Mouse (Mus musculus) cerebellum, adult 2 months (tissue): ENCODE results near the gene Lrrc66. TPM values are rescaled to one million over a fixed set of nuclear protein-coding genes. Genes with fewer than 3 reads are reported as not detected.

Experiments
- DNase-seq, 2 experiments: peaks; one replicate each; pipeline ENCODE4 v3.0.0; 2021
- H3K27ac ChIP-seq: fragments of 200-500 bp; 2 replicates; pipeline ENCODE4 v1.5.1; 2012; ENCODE audit warnings: low read length, control low read depth, inconsistent platforms; ENCODE audit not compliant: insufficient read depth
- H3K27me3 ChIP-seq: fragments of 200-500 bp; 2 replicates; pipeline ENCODE4 v1.6.1; 2012; ENCODE audit warnings: inconsistent platforms, mild to moderate bottlenecking, low read length, moderate library complexity; ENCODE audit not compliant: control insufficient read depth, insufficient read depth
- H3K4me1 ChIP-seq: fragments of 200-500 bp; 2 replicates; pipeline ENCODE4 v1.6.1; 2011; ENCODE audit warnings: low read length; ENCODE audit not compliant: control insufficient read depth, insufficient read depth
- H3K4me3 ChIP-seq: fragments of 200-500 bp; replicated peaks from 2 replicates; pipeline ENCODE3; 2011; ENCODE audit warnings: mild to moderate bottlenecking, low read depth, low read length, control low read depth; ENCODE audit not compliant: insufficient read depth
- CTCF ChIP-seq: fragments of 200-500 bp; IDR thresholded peaks from 2 replicates; pipeline ENCODE4 v1.5.1; 2011; ENCODE audit warnings: low read depth, mild to moderate bottlenecking, control low read depth, low read length, moderate library complexity, borderline replicate concordance; ENCODE audit not compliant: insufficient read depth
- POLR2A ChIP-seq: fragments of 200-500 bp; IDR thresholded peaks from 2 replicates; pipeline ENCODE4 v1.6.1; 2011; ENCODE audit warnings: low read length, control low read depth, borderline replicate concordance; ENCODE audit not compliant: insufficient read depth
- WGBS: fragments of 180-500 bp; shearing (Covaris S2); methylation state at CpG from one replicate; pipeline ENCODE4 v1.1.7; 2018; 5-methylcytosine and 5-hydroxymethylcytosine counted together
- polyA plus RNA-seq: library from polyadenylated mRNA; depleted of rRNA; stranded (reverse); fragments of >200 nt; gene quantifications from 2 replicates; pipeline ENCODE4 v1.2.3, GENCODE M21; 2012

Gene Lrrc66
- polyA plus RNA-seq, 1 experiment = not detected

GRCm38 (mm10) chr5:73630141-73630540, 2.2 kb downstream of the Lrrc66 start:
- Histone ChIP-seq H3K4me1 (no peaks in the 10 kb centered on the region), H3K27ac (no peak overlapping the region), H3K4me3 (no peak overlapping the region), H3K27me3 (no peaks in the 10 kb centered on the region)
- WGBS = 86% methylated on average over 5 of the region's 5 CpGs
- TF ChIP-seq POLR2A = no peak
- no peak for TF ChIP-seq CTCF
- no peak for DNase-seq

- no peaks in the 10 kb centered on the region for H3K4me1 ChIP-seq
- no peak for DNase-seq
- no peaks in the 10 kb centered on the region for H3K27me3 ChIP-seq
- TF ChIP-seq CTCF (no peak), POLR2A (no peak)
- no peak overlapping the region for H3K27ac ChIP-seq
- 80% methylated on average over 15 of the region's 15 CpGs for WGBS
- no peak overlapping the region for H3K4me3 ChIP-seq
These were observed 4.3 kb downstream of the Lrrc66 start for GRCm38 (mm10) chr5:73627991-73628390.

- no peaks in the 10 kb centered on the region for H3K27me3 ChIP-seq
- TF ChIP-seq POLR2A (no peak), CTCF (no peak)
- H3K4me1 ChIP-seq = no peaks in the 10 kb centered on the region
- 67% methylated on average over 4 of the region's 4 CpGs for WGBS
- no peak overlapping the region for H3K27ac ChIP-seq
- no peak overlapping the region for H3K4me3 ChIP-seq
- DNase-seq = no peak
These were observed 4.8 kb downstream of the Lrrc66 start for GRCm38 (mm10) chr5:73627559-73627958.

DNA sequence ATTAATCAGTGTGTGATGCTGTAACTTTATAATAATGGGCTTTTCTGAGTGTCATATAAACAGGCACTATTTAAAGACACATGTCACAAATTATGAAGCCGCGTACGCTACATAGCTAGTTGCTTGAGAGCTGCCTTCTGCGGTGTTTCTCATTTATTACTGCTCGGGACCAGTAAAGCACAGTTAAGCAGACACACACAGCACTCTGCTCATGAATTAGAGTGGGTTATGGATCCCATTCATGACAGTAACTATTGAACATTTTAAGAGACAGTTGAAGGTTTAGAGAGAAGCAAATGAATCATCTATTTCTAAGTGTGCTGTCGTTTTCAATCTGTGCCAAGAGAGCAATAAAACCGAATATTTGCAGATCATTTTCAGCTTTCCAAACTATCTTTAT, 5.5 kb downstream of the Lrrc66 start:
- no peaks in the 10 kb centered on the region for H3K4me1 ChIP-seq
- no peak overlapping the region for H3K27ac ChIP-seq
- WGBS = 91% methylated on average over 7 of the region's 7 CpGs
- DNase-seq = no peak
- H3K4me3 ChIP-seq = no peak overlapping the region
- TF ChIP-seq POLR2A = no peak
- no peak for TF ChIP-seq CTCF
- no peaks in the 10 kb centered on the region for H3K27me3 ChIP-seq

DNA sequence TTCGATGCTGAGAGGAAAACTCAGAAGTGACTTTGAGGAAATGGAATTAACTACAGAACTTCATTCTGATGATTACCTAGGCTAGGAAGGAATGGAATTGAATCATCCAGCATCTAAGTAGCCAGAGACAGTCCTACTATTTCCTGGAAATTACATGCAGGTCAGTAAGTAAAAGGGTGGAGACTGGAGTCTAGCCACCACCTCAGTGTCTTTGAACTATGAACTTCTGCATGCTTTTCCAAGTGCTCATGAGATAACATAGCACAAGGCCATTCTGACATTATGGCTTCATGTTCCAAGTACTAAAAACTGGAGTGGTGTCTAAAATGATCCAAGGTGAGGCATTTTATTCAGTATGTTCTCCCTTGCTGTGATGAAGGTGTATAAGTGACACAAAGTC, 6.8 kb downstream of the Lrrc66 start:
- no peak overlapping the region for H3K27ac ChIP-seq
- no peaks in the 10 kb centered on the region for H3K27me3 ChIP-seq
- no peaks in the 10 kb centered on the region for H3K4me1 ChIP-seq
- no peak for TF ChIP-seq CTCF
- DNase-seq = no peak
- 69% methylated on average over 1 of the region's 1 CpGs for WGBS
- H3K4me3 ChIP-seq = no peak overlapping the region

GRCm38 (mm10) chr5:73618969-73619368, 13.4 kb downstream of the Lrrc66 start:
- Histone ChIP-seq H3K27me3 (no peaks in the 10 kb centered on the region), H3K27ac (no peak overlapping the region), H3K4me3 (no peak overlapping the region), H3K4me1 (no peaks in the 10 kb centered on the region)
- WGBS = 67% methylated on average over 1 of the region's 1 CpGs
- TF ChIP-seq POLR2A (no peak), CTCF (no peak)
- no peak for DNase-seq

DNA sequence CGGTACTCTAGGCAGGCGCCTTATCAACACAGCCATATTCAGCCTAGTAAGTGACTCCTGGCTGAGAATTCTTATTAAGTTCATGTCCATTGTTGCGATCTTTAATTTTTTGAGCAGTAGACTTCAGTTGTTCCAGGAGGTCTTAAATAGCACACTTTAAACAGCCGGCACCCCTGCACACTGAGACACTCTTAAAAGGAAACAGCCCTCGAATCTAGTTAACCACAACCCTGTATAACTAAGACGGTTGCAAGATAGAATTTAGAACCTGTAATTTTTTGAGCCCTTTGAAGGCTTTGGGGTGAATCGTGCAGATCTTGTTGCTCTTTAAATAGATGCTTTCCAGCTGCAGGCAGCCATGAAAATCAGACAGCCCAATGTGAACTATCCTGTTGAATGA, 17.1 kb downstream of the Lrrc66 start:
- H3K27ac ChIP-seq = no peak overlapping the region
- WGBS = 90% methylated on average over 7 of the region's 7 CpGs
- TF ChIP-seq POLR2A = no peak
- no peak for TF ChIP-seq CTCF
- no peak overlapping the region for H3K4me3 ChIP-seq
- H3K27me3 ChIP-seq = no peaks in the 10 kb centered on the region
- no peaks in the 10 kb centered on the region for H3K4me1 ChIP-seq
- no peak for DNase-seq

GRCm38 (mm10) chr5:73613296-73613695, 19.0 kb downstream of the Lrrc66 start:
- H3K27ac ChIP-seq = no peak overlapping the region

More at GRCm38 (mm10) chr5:73613296-73613695, 19.0 kb downstream of the Lrrc66 start:
- WGBS = 42% methylated on average over 8 of the region's 8 CpGs
- H3K4me3 ChIP-seq = no peak overlapping the region
- no peaks in the 10 kb centered on the region for H3K27me3 ChIP-seq
- no peaks in the 10 kb centered on the region for H3K4me1 ChIP-seq
- no peak for DNase-seq
- TF ChIP-seq CTCF = no peak
- no peak for TF ChIP-seq POLR2A
